Mouse (Mus musculus): ENCODE measurements around the gene Spata19.

Gene Spata19

DNA sequence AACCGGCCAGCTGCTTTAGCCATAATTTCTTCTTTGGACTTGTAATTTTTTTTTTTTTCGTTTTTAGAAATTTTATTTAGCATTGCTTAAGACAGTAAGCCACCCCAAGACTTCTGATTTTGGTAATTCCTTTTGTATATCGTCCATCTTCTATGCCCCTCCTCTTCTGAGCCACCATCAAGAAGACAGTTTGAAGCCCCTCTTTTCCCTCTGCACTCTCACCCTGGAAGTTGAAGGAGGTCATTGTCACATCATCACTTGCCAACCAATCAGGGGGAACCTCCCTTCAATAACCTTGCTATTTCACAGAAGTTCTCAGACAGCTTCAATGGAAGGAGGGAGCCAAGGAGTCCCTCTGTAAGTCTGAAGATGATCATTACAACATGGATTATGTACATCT is at the start of gene Spata19:
Gene Spata19, plus strand, starts transcription at position 301 of the 400 bp plus-strand sequence.
- no peak for DNase-seq

- no peak for DNase-seq
Observed at GRCm38 (mm10) chr9:27353082-27353481, 43.5 kb upstream of the Spata19 start.

DNA sequence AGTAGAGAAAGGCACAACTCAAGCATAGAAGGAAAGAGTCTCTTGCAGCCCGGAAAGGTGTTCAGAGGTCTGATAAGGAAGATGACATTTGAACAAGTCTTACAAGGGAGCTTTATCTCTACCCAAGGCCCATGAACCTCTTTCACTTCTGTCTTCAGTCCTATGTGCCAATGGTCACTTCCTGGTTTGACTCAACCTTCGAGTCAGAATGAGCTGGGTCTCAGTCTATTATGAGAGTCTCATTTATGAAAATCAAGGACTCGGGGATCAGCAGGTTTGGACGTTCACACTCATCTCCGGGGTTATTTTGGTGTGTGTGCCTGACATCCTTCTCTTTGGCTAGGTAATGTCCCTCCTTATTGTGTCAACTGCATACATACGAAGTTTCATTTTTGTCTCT is 38.7 kb upstream of the Spata19 start:
- no peak for DNase-seq

- DNase-seq: peak; percentile 31
Observed at GRCm38 (mm10) chr9:27367231-27367630, 29.4 kb upstream of the Spata19 start.

DNA sequence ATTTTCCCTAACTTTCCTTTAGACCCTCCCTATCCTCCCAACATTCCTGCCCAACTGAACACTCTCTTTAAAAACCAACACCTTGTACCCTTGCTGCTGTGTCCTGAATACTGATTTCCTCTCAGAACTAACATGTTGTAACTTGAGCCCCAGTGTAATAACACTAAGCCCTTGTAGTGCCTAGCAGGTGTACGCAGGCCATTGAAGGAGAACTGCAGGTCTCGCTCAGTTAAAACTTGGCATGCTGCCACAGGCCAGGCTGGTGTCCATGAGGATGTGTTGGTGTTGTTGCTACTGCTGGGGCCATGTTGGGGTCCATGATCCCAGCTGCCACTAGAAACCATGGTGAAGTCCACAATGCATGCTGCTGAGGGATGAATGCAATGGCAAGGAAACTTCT is 27.5 kb upstream of the Spata19 start:
- DNase-seq: no peak

- DNase-seq: no peak
Observed at GRCm38 (mm10) chr9:27375746-27376145, 20.9 kb upstream of the Spata19 start.

DNA sequence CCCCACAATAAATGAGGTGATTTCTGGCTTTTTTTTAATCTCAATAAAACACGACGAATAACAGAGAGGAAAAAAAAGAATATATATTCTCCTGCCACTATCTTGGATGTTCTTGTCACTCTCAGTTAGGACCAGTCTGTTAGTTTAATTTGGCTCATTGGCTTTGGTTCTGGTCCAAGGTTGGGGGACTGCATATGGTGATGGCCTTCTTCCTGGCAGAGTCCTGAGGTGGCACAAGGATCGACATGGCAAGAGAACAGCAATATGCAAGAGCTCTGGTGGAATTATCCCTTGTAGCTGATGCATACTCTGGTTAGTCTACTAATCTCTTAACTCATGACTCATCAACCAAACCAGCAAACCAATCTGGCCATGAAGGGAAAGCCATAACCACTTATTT is 9.6 kb upstream of the Spata19 start:
- DNase-seq: no peak

DNA sequence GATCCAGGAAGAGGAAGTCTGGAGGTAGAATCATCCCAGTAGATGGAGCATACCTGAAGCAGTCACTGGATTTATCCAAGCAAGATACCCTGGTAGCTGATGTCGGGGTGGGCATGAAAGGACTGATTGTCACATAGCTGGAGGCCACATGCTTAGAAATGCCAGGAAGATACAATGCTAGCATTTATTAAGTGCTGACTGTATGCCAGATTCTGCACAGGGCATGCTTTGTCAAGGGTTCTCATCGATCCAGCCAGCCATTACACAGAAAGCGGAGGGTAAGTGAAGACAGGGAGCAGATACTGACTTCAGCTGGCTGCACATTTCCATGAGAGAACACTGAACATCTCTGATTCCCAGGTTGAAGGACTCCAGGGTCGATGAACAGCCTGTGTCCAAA is 4.6 kb downstream of the Spata19 start:
- DNase-seq: no peak

GRCm38 (mm10) chr9:27409733-27410132 is 13.1 kb downstream of the Spata19 start:
- DNase-seq: peak; percentile 74

- peak; percentile 79 for DNase-seq
Observed at GRCm38 (mm10) chr9:27414058-27414460, 17.5 kb downstream of the Spata19 start.

DNA sequence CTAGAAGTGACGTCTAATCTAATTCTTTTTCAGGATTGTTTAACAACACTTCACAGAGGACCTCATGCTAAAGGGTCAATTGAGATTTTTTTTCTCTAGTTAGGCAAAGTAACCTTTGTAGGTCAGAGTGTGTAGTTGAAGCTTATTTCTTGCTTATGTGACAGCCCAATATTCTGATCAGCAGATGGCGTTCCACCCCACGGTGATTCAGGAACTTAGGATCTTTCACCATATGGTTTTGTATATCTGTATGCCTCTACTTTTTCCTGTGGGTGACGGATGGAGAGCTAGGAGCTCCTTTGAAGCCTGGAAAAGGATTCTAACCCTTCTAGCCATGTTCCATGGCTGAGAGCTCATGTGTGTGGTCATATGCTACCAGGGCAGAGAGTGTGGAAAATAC is 27.9 kb downstream of the Spata19 start:
- DNase-seq: no peak

DNA sequence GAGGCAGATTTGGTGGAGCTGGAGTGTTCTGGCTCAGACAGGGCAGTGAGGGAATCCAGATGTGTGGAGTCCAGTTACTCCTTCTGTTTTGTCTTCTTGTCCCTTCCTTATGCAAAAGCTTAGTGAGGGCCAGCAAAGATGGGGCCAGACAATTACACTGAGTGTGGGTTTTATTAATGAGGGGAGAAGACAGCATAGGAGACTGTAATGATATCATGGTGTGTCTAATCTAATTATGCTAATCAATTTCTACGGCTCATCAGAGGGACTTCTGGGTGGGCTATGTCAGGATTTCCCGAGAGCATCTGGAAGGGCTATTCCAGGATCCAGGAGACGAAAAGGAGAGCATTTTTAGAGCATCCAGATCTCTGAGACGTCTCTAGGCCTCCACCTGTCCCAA is 32.0 kb downstream of the Spata19 start:
- DNase-seq: no peak

DNA sequence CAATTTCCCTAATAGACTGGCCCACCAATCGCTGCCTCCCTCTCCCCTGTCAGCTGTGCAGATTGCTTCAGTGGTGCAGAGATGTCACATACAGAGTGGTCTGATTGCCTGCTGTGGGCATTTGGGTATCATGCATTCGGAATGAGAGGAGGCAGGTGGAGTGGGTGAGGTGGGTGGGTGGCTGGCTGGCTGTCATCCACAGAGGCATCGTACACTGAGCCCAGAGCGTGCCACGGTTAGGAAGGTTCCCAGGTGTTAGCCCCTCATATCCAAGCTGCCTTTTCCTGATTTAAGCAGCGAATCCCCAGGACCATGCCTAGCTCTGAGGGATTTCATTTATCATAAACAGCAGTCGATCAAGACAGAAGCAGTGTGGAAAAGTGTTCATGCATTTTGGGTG is 36.7 kb downstream of the Spata19 start:
- no peak for DNase-seq

GRCm38 (mm10) chr9:27435936-27436335 is 39.3 kb downstream of the Spata19 start:
- no peak for DNase-seq

- DNase-seq: no peak
Observed at GRCm38 (mm10) chr9:27437391-27438061, 40.9 kb downstream of the Spata19 start.

GRCm38 (mm10) chr9:27449780-27450422 is 53.3 kb downstream of the Spata19 start:
- DNase-seq: peak; percentile 45

All from embryo, embryonic 11 days (tissue).